Mouse (Mus musculus): Measurements from ENCODE around the gene Slc34a1.

The Slc34a1 gene

Small RNA genes within 50 kb of the gene (microRNA-seq; reads per million reads assigned to microRNA genes)
- gene Mir6943 = 0.69 to 1.7 reads per million in 2 experiments

Data from adrenal gland (tissue).